Comparison of ENCODE assay signal across 8 mouse cellular contexts in genomic region chr2:152294541-152294940, GRCm38 (mm10). TPM values are rescaled to one million over a fixed set of nuclear protein-coding genes. Genes with fewer than 3 reads are reported as not detected.
DNase-seq lines count a peak whose midpoint lies in the region; ATAC-seq and TF ChIP-seq lines count a peak whose summit lies in the region.

No protein-coding gene starts in this region.

- no peak for TF ChIP-seq POLR2A in ES-Bruce4 (IDR thresholded peaks at IDR 0.05; ENCODE audit: insufficient read depth, low read length)

- H3K4me3 ChIP-seq in gastrocnemius, adult 2 months: peak overlapping the region; percentile 99
- peak overlapping the region; percentile 79 for H3K4me3 ChIP-seq in ES-Bruce4 (ENCODE audit: low read depth, low read length)

- no peaks in the 10 kb centered on the region for H3K9me3 ChIP-seq in ES-Bruce4 (replicated peaks; ENCODE audit: control insufficient read depth, insufficient read depth, low read length, poor library complexity, severe bottlenecking)

- peak; percentile 70 for ATAC-seq in granulocyte monocyte progenitor cell, adult 5-6 weeks (replicated peaks; ENCODE audit: poor library complexity, severe bottlenecking)
- peak; percentile 32; the same call in 1 of the 2 replicates for ATAC-seq in megakaryocyte, adult 5-6 weeks (ENCODE audit: poor library complexity, severe bottlenecking)

- no peaks in the 10 kb centered on the region for H3K4me1 ChIP-seq in ES-Bruce4 (ENCODE audit: control insufficient read depth, insufficient read depth, low read length)

- no peak for TF ChIP-seq CTCF in gastrocnemius, adult 2 months (IDR thresholded peaks at IDR 0.05)
- TF ChIP-seq CTCF in ES-Bruce4 (IDR thresholded peaks at IDR 0.05; ENCODE audit: low read depth, low read length): no peak

- peak overlapping the region; percentile 99 for H3K27ac ChIP-seq in gastrocnemius, adult 2 months
- H3K27ac ChIP-seq in ES-Bruce4 (ENCODE audit: insufficient read depth, low read length): no peak overlapping the region

- no peaks in the 10 kb centered on the region for H3K36me3 ChIP-seq in ES-Bruce4 (ENCODE audit: control insufficient read depth, insufficient read depth, low read length, poor library complexity, severe bottlenecking)

- DNase-seq in gastrocnemius, adult 2 months: peak; percentile 9
- no peak for DNase-seq in gastrocnemius, postnatal 14 days
- no peak for DNase-seq in right cerebral cortex, postnatal 10 days (ENCODE audit: low spot score in 2 of 2)
- DNase-seq in adrenal gland, postnatal 25 days: no peak
- DNase-seq in gastrocnemius, postnatal 10 days: no peak

- no peak for TF ChIP-seq EP300 in ES-Bruce4 (IDR thresholded peaks at IDR 0.05; ENCODE audit: insufficient read depth, low read depth, low read length)

- H3K27me3 ChIP-seq in ES-Bruce4 (ENCODE audit: control insufficient read depth, insufficient read depth, low read length, poor library complexity, severe bottlenecking): no peaks in the 10 kb centered on the region

- intact Hi-C loops in gastrocnemius, adult 2 months (cut with DNase I): loop anchor here (5.0 kb wide), 2 partner anchors 38 to 62 kb away; partner anchors contain the start of gene Rbck1
- intact Hi-C loops in gastrocnemius, postnatal 14 days (cut with DNase I; ENCODE audit: low total_unique reads): no loop called here

- H3K9ac ChIP-seq in ES-Bruce4 (ENCODE audit: low read depth, poor library complexity, severe bottlenecking): peak overlapping the region; percentile 92; the same call in 1 of the 2 replicates

RNA-seq across cellular contexts. Expression of gene Tbc1d20, which starts 0.9 kb away (rescaled TPM):
- 10 to 100 TPM; 26.4 to 27.8 TPM for total RNA-seq in gastrocnemius, adult 2 months (2021)
- total RNA-seq in gastrocnemius, postnatal 14 days (2021): 10 to 100 TPM; 28.8 to 33.2 TPM
- 27.7 and 32.3 TPM in 2 replicates for polyA plus RNA-seq in ES-Bruce4 (2011; ENCODE audit: insufficient read depth, insufficient read length, low read depth, missing spikeins)
- 26.4 and 28.7 TPM in 2 replicates for total RNA-seq in granulocyte monocyte progenitor cell, adult 5-6 weeks (2014; fragmentation: Nextera tagmentation)
- 18.6 and 18.8 TPM in 2 replicates for total RNA-seq in granulocyte monocyte progenitor cell, adult 5-6 weeks (2017)
- 23.3 and 28.1 TPM in 2 replicates for total RNA-seq in megakaryocyte, adult 5-6 weeks (2015)
- 23.2 and 28.9 TPM in 2 replicates for total RNA-seq in megakaryocyte, adult 5-6 weeks (2017)
- 117 and 119 TPM in 2 replicates for total RNA-seq in adrenal gland, postnatal 25 days (2021)
- total RNA-seq in gastrocnemius, postnatal 10 days (2021): 10 to 100 TPM; 36.9 to 41.9 TPM

RNA-seq across cellular contexts. Expression of gene Rbck1, which starts 37.9 kb away (rescaled TPM):
- total RNA-seq in gastrocnemius, adult 2 months (2021): 10 to 100 TPM; 27.0 to 31.1 TPM
- 10 to 100 TPM; 31.1 to 34.8 TPM for total RNA-seq in gastrocnemius, postnatal 14 days (2021)
- polyA plus RNA-seq in ES-Bruce4 (2011; ENCODE audit: insufficient read depth, insufficient read length, low read depth, missing spikeins): 86.7 and 89.1 TPM in 2 replicates
- 109 and 119 TPM in 2 replicates for total RNA-seq in granulocyte monocyte progenitor cell, adult 5-6 weeks (2014; fragmentation: Nextera tagmentation)
- 64.2 and 64.5 TPM in 2 replicates for total RNA-seq in granulocyte monocyte progenitor cell, adult 5-6 weeks (2017)
- 45.4 and 46.2 TPM in 2 replicates for total RNA-seq in megakaryocyte, adult 5-6 weeks (2015)
- 54.8 and 55.5 TPM in 2 replicates for total RNA-seq in megakaryocyte, adult 5-6 weeks (2017)
- total RNA-seq in adrenal gland, postnatal 25 days (2021): 113 and 126 TPM in 2 replicates
- 10 to 100 TPM; 40.7 to 48.6 TPM for total RNA-seq in gastrocnemius, postnatal 10 days (2021)

RNA-seq across cellular contexts. Expression of gene Trib3, which starts 49.3 kb away (rescaled TPM):
- 1 to 10 TPM; 1.2 to 1.4 TPM for total RNA-seq in gastrocnemius, adult 2 months (2021)
- total RNA-seq in gastrocnemius, postnatal 14 days (2021): 1 to 10 TPM; 1.0 to 1.6 TPM
- 11.4 and 12.3 TPM in 2 replicates for polyA plus RNA-seq in ES-Bruce4 (2011; ENCODE audit: insufficient read depth, insufficient read length, low read depth, missing spikeins)
- not detected in 2 replicates for total RNA-seq in granulocyte monocyte progenitor cell, adult 5-6 weeks (2014; fragmentation: Nextera tagmentation)
- not detected in 2 replicates for total RNA-seq in granulocyte monocyte progenitor cell, adult 5-6 weeks (2017)
- total RNA-seq in megakaryocyte, adult 5-6 weeks (2015): 0.16 and 1.3 TPM in 2 replicates
- 1.1 TPM in 1 of 2 replicates, not detected in the other for total RNA-seq in megakaryocyte, adult 5-6 weeks (2017)
- 10.6 and 19.7 TPM in 2 replicates for total RNA-seq in adrenal gland, postnatal 25 days (2021)
- 1 to 10 TPM; 1.3 to 1.5 TPM for total RNA-seq in gastrocnemius, postnatal 10 days (2021)
